Mouse (Mus musculus) heart, postnatal 25 days (tissue): Measurements from ENCODE around the gene B830017H08Rik. TPM values are rescaled to one million over a fixed set of nuclear protein-coding genes. Genes with fewer than 3 reads are reported as not detected.

Source experiments
- DNase-seq: peaks from one replicate; pipeline ENCODE4 v3.0.0; 2022; ENCODE audit warnings: low spot score
- intact Hi-C: fragments of 180-260 bp; cut with DNase I; formaldehyde crosslinking; loops from one replicate; pipeline ENCODE4 v1.15.1; 2025
- total RNA-seq, 2 experiments: library from RNA; stranded (reverse); gene quantifications; 2 replicates each; pipeline ENCODE4 v1.2.3; 2021

Gene B830017H08Rik
- total RNA-seq, 2 experiments from 2014 or later = not detected

DNA sequence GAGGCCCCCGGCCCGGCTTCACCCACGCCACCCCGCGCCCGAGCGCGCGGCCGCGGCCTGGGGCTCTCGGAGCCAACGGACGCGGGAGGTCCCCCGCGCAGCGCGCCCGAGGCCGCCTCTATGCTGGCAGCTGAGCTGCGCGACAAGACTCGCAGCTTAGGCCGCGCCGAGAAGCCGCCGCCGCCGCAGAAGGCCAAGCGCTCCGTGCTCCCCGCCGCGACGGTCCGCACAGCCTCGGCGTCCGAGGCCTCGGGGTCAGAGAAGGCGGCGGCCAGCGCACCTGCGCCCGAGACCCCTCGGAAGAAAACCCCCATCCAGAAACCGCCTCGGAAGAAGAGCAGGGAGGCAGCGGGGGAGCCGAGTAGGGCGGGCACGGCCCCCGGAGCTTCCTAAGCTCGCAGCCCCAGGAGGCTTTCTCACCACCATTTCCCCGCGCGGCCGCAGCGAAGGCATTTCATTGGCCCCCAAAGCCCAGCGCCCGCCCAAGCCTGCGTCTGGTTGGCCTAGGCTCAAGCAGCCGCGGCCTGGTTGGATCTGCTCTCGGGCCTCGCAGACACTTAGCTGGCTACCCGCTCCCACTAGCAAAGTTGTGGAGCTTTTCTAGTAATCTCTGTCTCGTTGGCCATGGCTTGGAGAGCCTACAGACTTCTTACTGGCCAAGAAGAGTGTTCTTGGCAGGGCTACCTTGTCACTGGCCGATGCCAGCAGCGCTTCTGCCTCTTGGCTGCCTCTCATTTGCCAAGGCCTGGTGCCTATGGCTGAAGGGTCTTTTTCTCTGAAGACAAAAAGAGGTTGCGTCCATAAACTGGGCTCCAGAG lies 25.5 kb upstream of the B830017H08Rik start:
- intact Hi-C loops = loop anchor here (5.0 kb wide), 1 partner anchor 45 kb away; no protein-coding TSS in a partner anchor
- DNase-seq = peak; percentile 78

- no peak for DNase-seq
- intact Hi-C loops = loop anchor here (5.0 kb wide), 1 partner anchor 47 kb away; no protein-coding TSS in a partner anchor
These were observed 23.8 kb upstream of the B830017H08Rik start for GRCm38 (mm10) chr16:17809125-17809524.

GRCm38 (mm10) chr16:17809711-17810110 lies 23.2 kb upstream of the B830017H08Rik start:
- peak; percentile 46 for DNase-seq
- intact Hi-C loops = loop anchor here (5.0 to 10.0 kb wide), 3 partner anchors 37 to 255 kb away; no protein-coding TSS in a partner anchor

GRCm38 (mm10) chr16:17812120-17812519 lies 20.8 kb upstream of the B830017H08Rik start:
- intact Hi-C loops = loop anchor here (1.0 to 10.0 kb wide), 3 partner anchors 40 to 257 kb away; no protein-coding TSS in a partner anchor
- no peak for DNase-seq

- intact Hi-C loops = loop anchor here (5.0 to 10.0 kb wide), 2 partner anchors 41 to 258 kb away; no protein-coding TSS in a partner anchor
- DNase-seq = no peak
These were observed 19.7 kb upstream of the B830017H08Rik start for GRCm38 (mm10) chr16:17813173-17813572.

DNA sequence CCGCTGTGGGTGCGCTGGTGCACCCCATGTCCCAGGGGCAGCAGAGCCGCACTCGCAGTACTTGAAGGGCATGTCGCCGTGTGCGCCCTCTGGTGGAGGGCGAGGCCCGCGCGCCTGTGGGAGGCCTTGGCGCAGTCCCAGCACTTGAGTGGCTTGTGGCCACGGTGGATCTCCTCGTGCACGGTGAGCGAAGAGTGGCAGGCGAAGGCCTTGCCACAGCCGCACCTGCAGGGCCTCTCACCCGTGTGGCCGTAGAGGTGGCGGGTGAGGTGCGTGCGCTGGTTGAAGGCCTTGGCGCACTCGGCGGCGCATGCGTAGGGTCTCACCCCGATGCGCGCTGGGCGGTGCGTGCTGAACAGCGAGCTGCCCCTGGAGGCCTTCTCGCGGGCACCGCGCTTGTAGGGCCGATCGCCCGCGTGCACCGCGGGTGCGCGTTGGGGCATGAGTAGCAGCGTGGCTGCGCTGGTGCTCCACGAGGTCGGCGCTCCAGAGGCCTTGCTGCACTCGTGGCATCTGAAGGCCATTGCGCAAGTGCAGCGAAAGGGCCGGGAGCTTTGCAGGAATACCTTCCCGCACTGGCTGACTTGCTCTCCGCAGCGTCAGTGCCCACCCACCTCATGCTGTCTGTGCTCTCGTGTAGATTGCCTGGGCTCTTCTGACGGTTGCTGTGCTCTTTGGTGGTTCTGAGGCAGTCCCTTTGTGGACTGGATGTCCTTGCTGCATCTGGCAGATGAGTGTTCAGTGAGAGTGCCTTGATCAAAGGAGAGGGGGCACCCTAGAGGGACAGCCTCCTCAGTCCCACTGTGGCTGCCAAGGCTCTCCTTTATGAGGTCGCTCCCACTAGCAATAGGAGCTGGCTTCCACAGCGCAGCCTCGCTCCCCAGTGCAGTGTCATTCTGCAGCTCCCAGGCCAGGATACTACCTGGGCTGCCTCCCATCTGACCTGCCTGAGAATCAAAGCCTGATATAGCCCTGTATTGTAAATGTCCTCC lies 17.2 kb upstream of the B830017H08Rik start:
- peak; percentile 33 for DNase-seq
- intact Hi-C loops = loop anchor here (10.0 kb wide), 1 partner anchor 261 kb away; no protein-coding TSS in a partner anchor

- intact Hi-C loops = loop anchor here (10.0 kb wide), 1 partner anchor 262 kb away; no protein-coding TSS in a partner anchor
- DNase-seq = no peak
These were observed 16.4 kb upstream of the B830017H08Rik start for GRCm38 (mm10) chr16:17816528-17816927.

GRCm38 (mm10) chr16:17826500-17826899 lies 6.4 kb upstream of the B830017H08Rik start:
- DNase-seq = no peak

DNA sequence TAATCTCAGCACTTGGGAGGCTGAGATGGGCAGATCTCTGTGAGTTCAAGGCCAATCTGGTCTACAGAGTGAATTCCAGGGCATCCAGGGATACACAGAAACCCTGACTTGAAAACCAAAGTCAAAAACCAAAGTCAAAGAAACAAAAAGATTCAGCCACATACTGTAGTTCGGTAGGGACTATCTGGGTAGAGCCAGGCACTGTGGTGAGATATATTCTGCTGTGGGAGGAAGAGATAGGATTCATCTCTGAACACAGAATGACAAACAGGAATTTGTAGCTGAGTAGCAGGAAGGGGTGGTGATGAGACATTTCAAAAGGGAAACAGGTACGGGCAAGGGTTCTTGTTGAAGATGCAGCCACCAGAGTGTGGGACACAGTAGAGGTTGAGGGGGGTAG lies 4.7 kb upstream of the B830017H08Rik start:
- intact Hi-C loops = no loop called here

More at GRCm38 (mm10) chr16:17826500-17826899, 6.4 kb upstream of the B830017H08Rik start:
- intact Hi-C loops = no loop called here

GRCm38 (mm10) chr16:17828867-17829266 lies 4.1 kb upstream of the B830017H08Rik start:
- intact Hi-C loops = no loop called here
- no peak for DNase-seq

More for the DNA sequence above, 4.7 kb upstream of the B830017H08Rik start:
- no peak for DNase-seq

DNA sequence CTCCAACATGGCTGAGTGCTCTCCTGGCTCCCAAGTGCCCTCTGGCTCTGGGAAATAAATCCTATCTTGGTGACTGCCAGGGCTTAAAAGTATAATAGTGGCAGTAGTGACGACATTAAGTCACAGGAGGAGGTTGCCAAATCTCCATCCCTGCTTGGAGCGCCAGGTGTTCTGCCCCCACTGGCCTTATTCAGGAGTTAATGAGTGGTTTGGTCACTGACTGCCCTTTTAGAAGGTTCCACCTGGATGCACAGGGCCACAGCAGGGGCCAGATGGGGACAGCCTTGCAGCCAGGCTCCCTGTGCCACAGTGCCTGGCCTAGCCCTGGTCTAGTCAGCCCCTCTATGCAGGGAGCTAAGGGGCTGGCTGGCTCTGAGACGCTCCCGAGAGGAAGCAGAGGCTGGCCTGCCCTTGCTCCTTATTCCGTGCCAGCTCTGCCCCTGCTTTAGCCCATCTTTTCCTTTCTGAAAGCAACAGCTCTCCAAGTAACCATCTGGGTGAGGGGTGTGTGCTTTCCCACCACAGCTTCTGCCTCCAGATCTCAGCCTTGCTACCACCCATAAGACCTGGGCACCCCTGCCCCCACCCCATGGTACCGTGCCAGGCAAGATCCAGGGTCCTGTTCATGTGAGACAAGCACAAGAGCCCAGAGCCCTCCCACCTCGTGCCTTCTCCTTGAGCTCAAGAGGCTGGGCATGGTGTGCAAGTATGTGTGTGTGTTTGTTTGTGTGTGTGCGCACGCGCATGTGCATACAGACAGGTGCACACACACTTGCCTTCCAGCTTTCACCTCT lies 2.3 kb upstream of the B830017H08Rik start:
- intact Hi-C loops = no loop called here
- no peak for DNase-seq

GRCm38 (mm10) chr16:17831781-17832180 lies 1.1 kb upstream of the B830017H08Rik start:
- intact Hi-C loops = no loop called here

GRCm38 (mm10) chr16:17833321-17833680 lies 380 bp downstream of the B830017H08Rik start:
- DNase-seq = no peak
- intact Hi-C loops = no loop called here

More at GRCm38 (mm10) chr16:17831781-17832180, 1.1 kb upstream of the B830017H08Rik start:
- DNase-seq = no peak

DNA sequence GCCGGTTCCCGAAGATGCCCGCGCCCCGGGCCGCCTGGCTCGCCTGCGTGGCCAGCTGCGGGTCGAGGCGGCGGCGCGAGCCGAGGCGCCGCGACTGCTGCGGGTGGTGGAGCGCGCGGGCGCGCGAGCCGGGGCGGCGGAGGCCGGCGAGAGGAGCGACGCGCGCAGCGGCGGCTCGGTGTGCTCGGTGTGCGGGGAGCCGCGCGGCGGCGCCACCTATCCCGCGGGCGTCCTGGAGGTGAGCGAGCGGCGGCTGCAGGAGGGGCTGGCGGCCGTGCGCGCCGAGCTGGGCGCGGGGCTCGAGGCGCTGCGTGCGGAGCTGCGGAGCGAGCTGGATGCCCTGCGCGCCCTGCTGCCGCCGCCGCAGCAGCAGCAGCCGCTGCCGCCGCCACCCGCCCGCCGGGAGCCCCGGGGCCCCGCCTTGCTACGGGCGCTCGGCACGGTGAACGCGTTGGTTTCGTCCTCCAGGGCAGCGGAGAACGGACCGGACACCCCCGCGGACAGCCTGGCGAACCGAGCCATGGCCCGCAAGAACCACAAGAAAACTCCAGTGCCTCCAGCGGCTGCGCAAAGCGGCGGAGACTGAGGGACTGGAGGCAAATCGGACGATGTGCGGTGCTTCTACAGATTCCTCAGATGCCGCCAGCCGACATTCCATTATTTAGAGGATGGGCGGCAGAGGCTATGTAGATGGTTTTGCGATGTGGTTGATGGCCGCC lies 919 bp downstream of the B830017H08Rik start:
- intact Hi-C loops = no loop called here
- no peak for DNase-seq

- intact Hi-C loops = no loop called here
- DNase-seq = no peak
These were observed 1.6 kb downstream of the B830017H08Rik start for GRCm38 (mm10) chr16:17834543-17834942.

DNA sequence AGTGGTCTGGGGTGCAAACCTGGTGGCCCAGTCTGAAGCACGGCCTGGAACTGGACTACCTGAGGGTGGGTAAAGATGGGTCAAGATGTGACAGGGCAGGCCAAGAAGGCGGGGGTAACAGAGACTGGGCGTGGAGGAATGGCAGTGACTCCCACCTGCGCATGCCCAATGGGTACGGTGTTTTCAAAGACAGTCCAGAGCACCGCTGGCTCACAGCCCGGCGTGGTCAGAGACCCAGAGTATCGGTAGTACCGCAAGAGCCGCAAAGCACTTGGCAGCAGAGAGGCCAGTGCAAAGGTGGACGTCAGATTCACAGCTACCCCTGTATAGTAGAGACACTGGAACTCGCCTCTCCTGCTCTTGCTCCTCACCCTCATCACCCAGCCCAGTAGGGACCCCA lies 2.6 kb downstream of the B830017H08Rik start:
- DNase-seq = no peak
- intact Hi-C loops = no loop called here

DNA sequence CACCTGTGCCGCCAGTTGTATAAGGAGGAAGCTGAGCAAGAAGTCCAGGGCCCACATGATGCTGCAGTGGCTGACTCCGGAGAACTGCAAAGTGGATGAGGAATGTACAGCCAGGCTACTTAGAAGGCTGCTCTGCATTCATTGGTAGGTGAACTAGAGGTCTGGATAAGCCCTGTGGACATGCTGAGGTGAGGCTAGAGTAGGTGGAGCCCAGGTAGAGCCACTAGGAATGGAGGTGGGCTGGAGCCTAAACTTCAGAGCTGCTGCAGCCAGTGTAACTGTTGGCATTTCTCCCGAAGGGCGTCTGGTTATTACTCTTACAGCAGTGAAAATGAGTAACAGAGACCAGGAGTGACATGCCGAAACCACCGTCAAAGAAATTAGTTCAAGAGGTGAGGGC lies 5.1 kb downstream of the B830017H08Rik start, which contains the start of gene Car15:
Car15 (minus strand) TSS at position 314 of the 400 bp plus-strand sequence.
- intact Hi-C loops = no loop called here
- no peak for DNase-seq

- no peak for DNase-seq
- intact Hi-C loops = no loop called here
These were observed 7.1 kb downstream of the B830017H08Rik start for GRCm38 (mm10) chr16:17839976-17840375.
